Mouse (Mus musculus) c-Kit-positive CD71-negative TER-119-negative erythroid progenitor cells, embryonic 14.5 days (primary cell): ENCODE data around the gene Hoxa7.

Source experiments
- DNase-seq: peaks from one replicate; pipeline ENCODE4 v3.0.0-alpha.2; 2013; ENCODE audit warnings: low read depth

The Hoxa7 gene

GRCm38 (mm10) chr6:52175864-52176263, 45.8 kb downstream of the Hoxa7 start:
- no peak for DNase-seq

- no peak for DNase-seq
These were observed 46.5 kb downstream of the Hoxa7 start for GRCm38 (mm10) chr6:52174968-52175751.

GRCm38 (mm10) chr6:52173648-52174047, 48.0 kb downstream of the Hoxa7 start:
- DNase-seq, result no peak

GRCm38 (mm10) chr6:52172501-52172900, 49.2 kb downstream of the Hoxa7 start:
- peak; percentile 34 for DNase-seq

GRCm38 (mm10) chr6:52171938-52172337, 49.7 kb downstream of the Hoxa7 start:
- no peak for DNase-seq

DNA sequence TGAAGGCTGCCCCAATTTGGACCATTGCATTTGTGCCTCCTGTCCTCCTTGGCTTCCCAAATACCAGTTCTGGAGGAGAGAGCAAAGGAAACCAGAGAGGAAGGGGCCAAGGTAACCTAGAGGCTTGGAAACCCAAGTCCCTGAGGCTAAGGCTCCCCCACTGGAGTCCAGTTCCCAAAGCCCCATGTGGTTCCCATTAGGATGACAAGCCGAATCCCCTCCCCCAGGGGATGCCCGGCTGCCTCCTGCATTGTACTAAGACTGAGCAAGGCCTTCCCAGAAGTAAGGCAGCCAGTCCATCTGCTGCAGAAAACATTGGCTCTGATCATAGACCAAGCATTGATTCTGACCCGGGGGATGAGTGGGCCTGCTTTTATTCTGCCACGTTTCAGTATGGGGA, 50.3 kb downstream of the Hoxa7 start:
- no peak for DNase-seq

DNA sequence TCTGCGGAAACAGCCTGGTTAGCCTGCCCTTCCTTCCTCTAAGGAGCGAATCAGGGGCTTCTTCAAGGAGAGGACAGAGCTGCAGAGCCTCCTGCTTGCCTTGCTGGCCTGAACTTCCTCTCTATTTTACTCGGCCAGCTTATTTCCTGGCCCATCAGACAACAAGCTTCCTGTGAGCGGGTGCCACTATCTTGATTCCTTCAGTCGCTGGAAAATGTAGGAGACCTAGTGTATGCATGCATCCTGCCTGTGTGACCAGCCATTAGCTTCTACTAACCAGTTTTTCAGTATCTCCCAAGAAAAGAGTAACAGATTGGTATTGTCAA, 50.8 kb downstream of the Hoxa7 start:
- DNase-seq, result no peak

DNA sequence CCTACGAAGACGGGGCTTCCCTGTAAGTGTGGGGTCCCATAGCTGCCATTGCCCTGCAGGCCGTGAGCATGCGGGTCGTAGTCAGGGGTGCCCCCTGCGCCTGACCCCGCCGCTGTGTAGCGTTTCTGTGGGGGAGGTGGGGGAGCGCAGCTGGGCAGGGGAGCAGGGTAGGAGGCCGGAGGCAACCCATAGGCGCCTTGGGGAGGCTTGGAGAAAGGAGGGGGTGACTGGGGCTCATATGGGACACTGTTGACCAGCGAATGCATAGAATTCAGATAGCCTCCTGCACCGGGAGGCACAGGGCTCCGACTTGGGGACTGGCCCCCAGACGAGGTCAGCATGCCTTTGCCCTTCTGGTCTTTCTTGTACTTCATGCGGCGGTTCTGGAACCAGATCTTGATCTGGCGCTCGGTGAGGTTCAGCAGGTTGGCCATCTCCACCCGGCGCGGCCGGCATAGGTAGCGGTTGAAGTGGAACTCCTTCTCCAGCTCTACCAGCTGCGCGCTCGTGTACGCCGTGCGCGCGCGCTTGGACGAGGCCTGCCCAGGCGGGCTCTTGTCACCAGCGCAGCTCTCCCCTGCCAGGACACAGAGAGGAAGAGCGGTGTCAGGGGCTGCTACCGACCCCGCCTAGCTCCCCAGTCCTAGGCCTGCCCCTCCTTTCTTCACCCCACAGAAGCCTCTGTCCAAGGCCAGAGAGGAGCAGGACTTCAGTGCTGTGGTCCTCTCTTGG, 51.3 kb downstream of the Hoxa7 start:
- no peak for DNase-seq

- no peak for DNase-seq
These were observed 52.0 kb downstream of the Hoxa7 start for GRCm38 (mm10) chr6:52169499-52170165.

- DNase-seq, result no peak
These were observed 53.2 kb downstream of the Hoxa7 start for GRCm38 (mm10) chr6:52168191-52169055.

- no peak for DNase-seq
These were observed 53.9 kb downstream of the Hoxa7 start for GRCm38 (mm10) chr6:52167736-52168161.

DNA sequence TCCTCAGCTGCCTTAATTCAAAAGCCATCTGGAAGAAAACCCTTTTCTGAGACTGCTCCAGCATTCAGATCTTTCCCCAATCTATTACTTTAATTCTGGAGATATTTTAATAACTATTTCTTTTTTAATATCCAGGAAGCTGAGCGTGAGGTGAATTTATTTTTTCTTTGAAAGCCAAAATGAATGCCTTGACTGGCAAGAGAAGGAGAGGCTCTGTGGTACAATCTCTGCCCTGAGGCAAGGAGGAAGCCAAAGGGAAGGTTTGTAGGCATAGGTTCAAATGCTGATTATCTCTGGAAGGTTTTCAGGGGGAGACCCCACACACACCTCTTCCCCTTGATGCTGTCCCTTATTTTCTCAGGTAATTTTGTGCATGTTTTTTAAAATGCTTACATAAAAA, 54.5 kb downstream of the Hoxa7 start:
- DNase-seq, result no peak

DNA sequence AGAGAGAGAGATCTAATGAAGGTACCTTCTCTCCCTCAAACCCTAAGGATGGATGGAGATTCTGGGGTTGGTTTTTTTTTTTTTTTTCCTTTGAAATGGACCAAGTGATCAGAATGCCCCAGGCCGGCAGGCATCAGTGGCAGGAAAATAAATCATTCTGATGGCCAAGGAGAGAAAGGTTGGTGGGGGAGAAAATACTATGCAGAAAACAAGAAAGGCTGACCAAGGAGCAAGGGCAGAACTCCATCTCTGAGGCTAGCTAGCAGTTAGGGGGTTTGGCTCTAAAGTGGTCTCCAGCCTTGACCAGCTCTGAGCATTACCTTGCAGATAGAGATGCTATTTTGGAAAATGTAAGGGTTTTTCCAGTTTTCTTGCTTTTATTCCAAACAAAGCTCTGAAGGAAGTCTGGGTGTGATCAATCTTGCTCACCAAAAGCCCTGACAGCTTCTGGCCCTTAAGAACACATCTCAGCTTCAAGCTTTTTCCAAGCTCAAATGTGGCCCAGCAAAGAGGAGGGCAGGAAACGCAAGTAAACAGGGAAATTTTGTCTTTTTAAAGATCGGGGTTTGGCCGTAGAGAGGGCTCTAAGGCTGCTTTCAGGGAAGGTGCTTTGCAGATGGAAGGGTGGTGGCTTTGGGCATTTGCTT, 55.1 kb downstream of the Hoxa7 start:
- DNase-seq, result no peak

- DNase-seq, result no peak
These were observed 55.9 kb downstream of the Hoxa7 start for GRCm38 (mm10) chr6:52165441-52166370.

GRCm38 (mm10) chr6:52164626-52165440, 56.8 kb downstream of the Hoxa7 start, which contains the start of gene Hoxa2:
Gene Hoxa2, minus strand, starts transcription at chr6:52164831.
- DNase-seq, result no peak
